Mouse (Mus musculus) limb, embryonic 12.5 days (tissue): ENCODE results near the gene Olfr718-ps1. TPM values are rescaled to one million over a fixed set of nuclear protein-coding genes. Genes with fewer than 3 reads are reported as not detected.

ENCODE experiments used
- ATAC-seq: fragments of 200-750 bp; cut with Nextera tagmentation; 2 replicates; pipeline ENCODE4 v1.8.0; 2017; ENCODE audit warnings: low read depth, moderate TSS enrichment; ENCODE audit not compliant: insufficient number of reproducible peaks, insufficient read depth, low FRiP score, low TSS enrichment
- H3K27ac ChIP-seq: fragments of 300-500 bp; sonication (generic); 2 replicates; pipeline ENCODE4 v1.5.1; 2016; ENCODE audit warnings: mild to moderate bottlenecking, moderate library complexity
- H3K27me3 ChIP-seq: fragments of 300-500 bp; sonication (generic); 2 replicates; pipeline ENCODE4 v1.6.1; 2016; ENCODE audit warnings: mild to moderate bottlenecking, moderate library complexity
- H3K36me3 ChIP-seq: fragments of 300-500 bp; sonication (generic); 2 replicates; pipeline ENCODE4 v1.6.1; 2016; ENCODE audit warnings: mild to moderate bottlenecking, moderate library complexity
- H3K4me1 ChIP-seq: fragments of 300-500 bp; sonication (generic); replicated peaks from 2 replicates; pipeline ENCODE4 v1.6.1; 2016
- H3K4me2 ChIP-seq: fragments of 300-500 bp; sonication (generic); 2 replicates; pipeline ENCODE4 v1.6.1; 2016; ENCODE audit warnings: mild to moderate bottlenecking, moderate library complexity
- H3K4me3 ChIP-seq: fragments of 300-500 bp; sonication (generic); replicated peaks from 2 replicates; pipeline ENCODE4 v1.5.1; 2016; ENCODE audit warnings: mild to moderate bottlenecking
- H3K9ac ChIP-seq: fragments of 300-500 bp; sonication (generic); replicated peaks from 2 replicates; pipeline ENCODE4 v1.6.1; 2016; ENCODE audit warnings: mild to moderate bottlenecking, moderate library complexity
- H3K9me3 ChIP-seq: fragments of 300-500 bp; sonication (generic); 2 replicates; pipeline ENCODE4 v1.6.1; 2016; ENCODE audit warnings: mild to moderate bottlenecking, moderate library complexity
- WGBS: fragments of 180-500 bp; shearing (Covaris S2); methylation state at CpG from one replicate; pipeline ENCODE4 v1.1.7; 2016; 5-methylcytosine and 5-hydroxymethylcytosine counted together
- microRNA-seq: library from miRNA; unstranded; fragments of <30 nt; microRNA quantifications from one replicate; pipeline ENCODE4, GENCODE M21; 2017
- polyA plus RNA-seq: library from polyadenylated mRNA; unstranded; fragments of >200 nt; fragmentation: Nextera tagmentation; extraction: Ambion mirVana; gene quantifications from 2 replicates; pipeline ENCODE4 v1.2.1, GENCODE M21; 2016

Olfr718-ps1 gene
- polyA plus RNA-seq, 1 experiment from 2014 or later: not detected

DNA sequence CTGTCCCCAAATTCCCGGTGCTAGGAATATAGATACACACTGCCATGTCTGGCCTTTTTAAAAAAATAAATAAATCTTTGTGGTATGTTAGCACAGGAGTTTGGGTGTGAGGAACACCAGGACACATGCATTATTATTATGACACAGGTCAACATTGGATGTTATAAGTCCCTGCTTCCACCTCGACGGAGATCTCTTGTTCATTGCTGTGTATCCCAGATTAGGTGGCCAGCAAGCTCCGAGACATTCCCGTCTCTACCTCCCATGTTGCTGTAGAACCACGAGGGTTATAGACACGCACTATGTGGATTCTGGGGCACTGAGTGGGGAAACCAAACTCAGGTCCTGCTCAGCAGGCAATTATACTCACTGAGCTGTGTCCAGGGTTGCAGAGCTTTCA is 52.1 kb downstream of the Olfr718-ps1 start:
- no peak overlapping the region for H3K4me2 ChIP-seq
- WGBS: 93% methylated on average over 7 of the region's 7 CpGs

GRCm38 (mm10) chr5:143092891-143093290 is 54.5 kb downstream of the Olfr718-ps1 start:
- ATAC-seq: no peak
- H3K9me3 ChIP-seq: no peaks in the 10 kb centered on the region
- H3K4me1 ChIP-seq: no peaks in the 10 kb centered on the region
- H3K27ac ChIP-seq: no peak overlapping the region
- no peak overlapping the region for H3K9ac ChIP-seq
- H3K4me3 ChIP-seq: no peak overlapping the region
- no peak overlapping the region for H3K4me2 ChIP-seq
- 63% methylated on average over 3 of the region's 3 CpGs for WGBS
- peaks cover 78% of the 10 kb centered on the region for H3K36me3 ChIP-seq
- no peaks in the 10 kb centered on the region for H3K27me3 ChIP-seq

More for the DNA sequence above, 52.1 kb downstream of the Olfr718-ps1 start:
- H3K27ac ChIP-seq: no peak overlapping the region
- H3K4me3 ChIP-seq: no peak overlapping the region
- H3K4me1 ChIP-seq: no peaks in the 10 kb centered on the region
- no peaks in the 10 kb centered on the region for H3K9me3 ChIP-seq
- no peak overlapping the region for H3K9ac ChIP-seq
- H3K36me3 ChIP-seq: peaks cover 55% of the 10 kb centered on the region
- H3K27me3 ChIP-seq: no peaks in the 10 kb centered on the region
- ATAC-seq: no peak

GRCm38 (mm10) chr5:143084898-143085297 is 62.5 kb downstream of the Olfr718-ps1 start:
- no peak for ATAC-seq
- Histone ChIP-seq H3K36me3 (peaks cover 91% of the 10 kb centered on the region), H3K27ac (no peak overlapping the region), H3K9me3 (no peaks in the 10 kb centered on the region), H3K27me3 (no peaks in the 10 kb centered on the region), H3K4me3 (no peak overlapping the region), H3K4me1 (no peaks in the 10 kb centered on the region), H3K4me2 (no peak overlapping the region), H3K9ac (no peak overlapping the region)
- 71% methylated on average over 4 of the region's 4 CpGs for WGBS

Small RNA genes within 50 kb of the gene (microRNA-seq; reads per million reads assigned to microRNA genes)
- gene Gm44405: not detected

Other genes with a start within 250 kb of the Olfr718-ps1 start
- gene Actb, start 240.8 kb downstream of the Olfr718-ps1 start, polyA plus RNA-seq: 12,553 and 13,538 TPM in 2 replicates
- 576 and 587 TPM in 2 replicates for gene Fscn1, start 187.2 kb downstream of the Olfr718-ps1 start, polyA plus RNA-seq
- gene Rnf216, start 34.6 kb downstream of the Olfr718-ps1 start, polyA plus RNA-seq: 58.2 and 60.1 TPM in 2 replicates
- gene Rbak, start 33.2 kb upstream of the Olfr718-ps1 start, polyA plus RNA-seq: 19.4 and 21.5 TPM in 2 replicates
- gene Spdye4b, start 33.4 kb upstream of the Olfr718-ps1 start, polyA plus RNA-seq: not detected in 2 replicates
- gene Spdye4a, start 79.3 kb upstream of the Olfr718-ps1 start, polyA plus RNA-seq: not detected in 2 replicates
- gene Zfp12, start 87.6 kb upstream of the Olfr718-ps1 start, polyA plus RNA-seq: 25.1 and 26.1 TPM in 2 replicates
- gene Zfp316, start 122.4 kb upstream of the Olfr718-ps1 start, polyA plus RNA-seq: 8.5 and 11.0 TPM in 2 replicates
- gene Zfp853, start 146.0 kb upstream of the Olfr718-ps1 start, polyA plus RNA-seq: 0.12 and 0.18 TPM in 2 replicates
- 53.9 and 56.9 TPM in 2 replicates for gene E130309D02Rik, start 167.8 kb upstream of the Olfr718-ps1 start, polyA plus RNA-seq
- 77.1 and 87.0 TPM in 2 replicates for gene Zdhhc4, start 181.7 kb upstream of the Olfr718-ps1 start, polyA plus RNA-seq
- gene Grid2ip, start 209.8 kb upstream of the Olfr718-ps1 start, polyA plus RNA-seq: 0.64 and 0.65 TPM in 2 replicates